Mouse (Mus musculus): ENCODE results near the gene Ap5m1.

GRCm38 (mm10) chr14:49066274-49066823 is 452 bp downstream of the Ap5m1 start, which contains the start of gene Exoc5:
- TF ChIP-seq SMC3 (IDR thresholded peaks at IDR 0.05; ENCODE audit: low read depth, low read length) = no peak
- TF ChIP-seq ZNF384 (IDR thresholded peaks at IDR 0.05; ENCODE audit: low read depth, low read length) = no peak
- TF ChIP-seq CTCF (IDR thresholded peaks at IDR 0.05 in 2 of 3, conservative IDR thresholded peaks at IDR 0.05 in 1 of 3; ENCODE audit: control insufficient read depth in 1 of 3, insufficient read depth in 1 of 3, low read depth in 2 of 3, low read length in 3 of 3, poor library complexity in 1 of 3, severe bottlenecking in 1 of 3) = no peak
- no peak for TF ChIP-seq RAD21 (IDR thresholded peaks at IDR 0.05; ENCODE audit: low read depth, low read length)
- peak; percentile 90 for TF ChIP-seq HCFC1 (IDR thresholded peaks at IDR 0.05; ENCODE audit: low read depth, low read length)
- no peak for TF ChIP-seq GATA1 (IDR thresholded peaks at IDR 0.05; ENCODE audit: low read depth, low read length)
